Comparison of ENCODE assay signal across 23 mouse cellular contexts in the genomic region with DNA sequence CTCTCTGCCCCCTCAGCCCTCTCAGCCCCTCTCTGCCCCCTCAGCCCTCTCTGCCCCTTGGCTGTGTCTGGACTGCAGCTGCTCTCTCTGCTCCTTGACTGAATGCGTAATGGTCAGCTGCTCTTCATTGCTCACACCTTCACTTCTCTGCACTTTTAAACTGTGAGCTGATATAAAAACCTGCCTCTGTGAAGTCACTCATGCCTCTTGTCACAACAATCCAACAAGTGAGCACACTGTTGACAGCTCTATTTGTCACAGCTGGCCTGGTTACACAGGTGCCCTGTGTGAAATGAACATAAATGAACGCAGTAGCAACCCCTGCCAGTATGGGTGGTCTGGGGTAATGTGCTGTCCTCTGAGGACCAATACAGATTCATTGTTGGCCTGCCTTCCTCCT.
DNase-seq lines count a peak whose midpoint lies in the region; ATAC-seq lines count a peak whose summit lies in the region.
"Had no signal": no experiment of that assay in that cellular context is flagged by ENCODE, and none has a peak within 500 bp of the region (broad histone marks: within the 10 kb centered on the region; RNA-seq: fewer than 3 reads in every experiment).

No protein-coding gene starts in this region.

- WGBS in hindbrain, embryonic 11.5 days: 61% methylated on average over 2 of the region's 2 CpGs
- 65% methylated on average over 2 of the region's 2 CpGs for WGBS in hindbrain, embryonic 16.5 days
- 67% methylated on average over 2 of the region's 2 CpGs for WGBS in neural tube, embryonic 12.5 days
- 73% methylated on average over 2 of the region's 2 CpGs for whole genome bisulfite sequencing in neural tube, embryonic 15.5 days

- no peak overlapping the region for H3K9ac ChIP-seq in hindbrain, embryonic 11.5 days (ENCODE audit: low read depth, low read length)
- no peak overlapping the region for H3K9ac ChIP-seq in hindbrain, embryonic 16.5 days (ENCODE audit: low read depth, low read length)
- no peak overlapping the region for H3K9ac ChIP-seq in neural tube, embryonic 12.5 days
- no peak overlapping the region for H3K9ac ChIP-seq in neural tube, embryonic 15.5 days (replicated peaks)
- H3K9ac ChIP-seq: embryonic facial prominence, embryonic 12.5 days; liver, embryonic 14.5 days; midbrain, embryonic 15.5 days had no signal

- no peaks in the 10 kb centered on the region for H3K4me1 ChIP-seq in hindbrain, embryonic 11.5 days (replicated peaks; ENCODE audit: control insufficient read depth, insufficient read depth, low read length)
- H3K4me1 ChIP-seq in hindbrain, embryonic 16.5 days (ENCODE audit: control insufficient read depth, insufficient read depth, low read depth, low read length): no peaks in the 10 kb centered on the region
- H3K4me1 ChIP-seq in neural tube, embryonic 12.5 days: no peaks in the 10 kb centered on the region
- no peaks in the 10 kb centered on the region for H3K4me1 ChIP-seq in neural tube, embryonic 15.5 days
- H3K4me1 ChIP-seq: embryonic facial prominence, embryonic 12.5 days; midbrain, embryonic 15.5 days had no signal

- H3K27ac ChIP-seq in hindbrain, embryonic 11.5 days (ENCODE audit: low read depth, low read length): no peak overlapping the region
- no peak overlapping the region for H3K27ac ChIP-seq in hindbrain, embryonic 16.5 days (ENCODE audit: low read depth, low read length)
- H3K27ac ChIP-seq in neural tube, embryonic 12.5 days: no peak overlapping the region
- H3K27ac ChIP-seq in neural tube, embryonic 15.5 days (replicated peaks): no peak overlapping the region
- H3K27ac ChIP-seq: embryonic facial prominence, embryonic 12.5 days; hindbrain, postnatal 0 days; kidney, postnatal 0 days; liver, embryonic 14.5 days; midbrain, embryonic 15.5 days had no signal

- H3K27me3 ChIP-seq in hindbrain, embryonic 11.5 days (ENCODE audit: control insufficient read depth, insufficient read depth, low read length): no peaks in the 10 kb centered on the region
- H3K27me3 ChIP-seq in hindbrain, embryonic 16.5 days (replicated peaks; ENCODE audit: control insufficient read depth, insufficient read depth, low read length): no peaks in the 10 kb centered on the region
- no peaks in the 10 kb centered on the region for H3K27me3 ChIP-seq in neural tube, embryonic 12.5 days (replicated peaks)
- no peaks in the 10 kb centered on the region for H3K27me3 ChIP-seq in neural tube, embryonic 15.5 days (replicated peaks)
- H3K27me3 ChIP-seq: embryonic facial prominence, embryonic 12.5 days; midbrain, embryonic 15.5 days had no signal

- DNase-seq in heart, adult 11 months: peak; percentile 89
- DNase-seq in heart, postnatal 4 days: no peak
- DNase-seq in hindbrain, embryonic 11.5 days (ENCODE audit: low spot score): no peak
- DNase-seq in retina, postnatal 1 day: peak; percentile 27
- no peak for DNase-seq in kidney, adult 9 months
- DNase-seq: adrenal gland, postnatal 25 days; cerebellum, adult 11 months; cerebellum, postnatal 10 days; gastrocnemius, postnatal 14 days; kidney, adult 11 months; layer of hippocampus, postnatal 36 days; thymus, postnatal 14 days had no signal

- H3K36me3 ChIP-seq in hindbrain, embryonic 11.5 days (ENCODE audit: control insufficient read depth, insufficient read depth, low read length): no peaks in the 10 kb centered on the region
- no peaks in the 10 kb centered on the region for H3K36me3 ChIP-seq in hindbrain, embryonic 16.5 days (ENCODE audit: control insufficient read depth, insufficient read depth, low read length)
- H3K36me3 ChIP-seq in neural tube, embryonic 12.5 days: no peaks in the 10 kb centered on the region
- H3K36me3 ChIP-seq in neural tube, embryonic 15.5 days: no peaks in the 10 kb centered on the region
- H3K36me3 ChIP-seq: embryonic facial prominence, embryonic 12.5 days; G1E; midbrain, embryonic 15.5 days had no signal

- H3K4me3 ChIP-seq in hindbrain, embryonic 11.5 days (ENCODE audit: low read depth, low read length): no peak overlapping the region
- H3K4me3 ChIP-seq in hindbrain, embryonic 16.5 days (ENCODE audit: low read length): no peak overlapping the region
- H3K4me3 ChIP-seq in neural tube, embryonic 12.5 days: no peak overlapping the region
- H3K4me3 ChIP-seq in neural tube, embryonic 15.5 days (replicated peaks): no peak overlapping the region
- H3K4me3 ChIP-seq: embryonic facial prominence, embryonic 12.5 days; erythroblast, embryonic 14.5 days; midbrain, embryonic 15.5 days had no signal

- no peak overlapping the region for H3K4me2 ChIP-seq in hindbrain, embryonic 11.5 days (replicated peaks; ENCODE audit: low read depth, low read length)
- no peak overlapping the region for H3K4me2 ChIP-seq in hindbrain, embryonic 16.5 days (ENCODE audit: low read length)
- no peak overlapping the region for H3K4me2 ChIP-seq in neural tube, embryonic 12.5 days (replicated peaks)
- H3K4me2 ChIP-seq in neural tube, embryonic 15.5 days: no peak overlapping the region
- H3K4me2 ChIP-seq: embryonic facial prominence, embryonic 12.5 days; midbrain, embryonic 15.5 days had no signal

- no peaks in the 10 kb centered on the region for H3K9me3 ChIP-seq in hindbrain, embryonic 11.5 days (ENCODE audit: control insufficient read depth, low read length)
- no peaks in the 10 kb centered on the region for H3K9me3 ChIP-seq in hindbrain, embryonic 16.5 days (ENCODE audit: control insufficient read depth, low read length)
- no peaks in the 10 kb centered on the region for H3K9me3 ChIP-seq in neural tube, embryonic 12.5 days
- no peaks in the 10 kb centered on the region for H3K9me3 ChIP-seq in neural tube, embryonic 15.5 days (replicated peaks)
- H3K9me3 ChIP-seq: embryonic facial prominence, embryonic 12.5 days; G1E; midbrain, embryonic 15.5 days had no signal

- peak; percentile 47; the same call in 1 of the 2 replicates for ATAC-seq in hindbrain, embryonic 11.5 days (ENCODE audit: low FRiP score)
- ATAC-seq in hindbrain, embryonic 16.5 days: no peak
- ATAC-seq in neural tube, embryonic 12.5 days (ENCODE audit: low FRiP score, low read depth): 0 out of 2 replicates have a peak, but pooled peaks have one; percentile 25
- no peak for ATAC-seq in neural tube, embryonic 15.5 days (ENCODE audit: low FRiP score)
- ATAC-seq: forebrain, embryonic 14.5 days; hindbrain, postnatal 0 days; midbrain, embryonic 15.5 days had no signal

Comparison
In these comparisons a context has a peak if more than half of its experiments do, and no peak if none do; other contexts are left out.
1. DNase-seq: peak in heart, adult 11 months (single experiment) and retina, postnatal 1 day (single experiment); none in heart, postnatal 4 days (single experiment), hindbrain, embryonic 11.5 days (single experiment) and kidney, adult 9 months (single experiment).
2. ATAC-seq: peak in hindbrain, embryonic 11.5 days (single experiment) and neural tube, embryonic 12.5 days (single experiment); none in hindbrain, embryonic 16.5 days (single experiment) and neural tube, embryonic 15.5 days (single experiment).